Mouse (Mus musculus) liver, embryonic 13.5 days (tissue): ENCODE results near the gene Tm7sf2. TPM values are rescaled to one million over a fixed set of nuclear protein-coding genes. Genes with fewer than 3 reads are reported as not detected.
A peak's percentile ranks its signal among the peaks of the same experiment; 100 is the strongest.

Experiments
- ATAC-seq: fragments of 200-750 bp; cut with Nextera tagmentation; 2 replicates; pipeline ENCODE4 v1.8.0; 2017; ENCODE audit warnings: low read depth, mild to moderate bottlenecking, moderate number of reproducible peaks, moderate library complexity
- DNase-seq: peaks from one replicate; pipeline ENCODE4 v3.0.0; 2022
- H3K27ac ChIP-seq: fragments of 300-500 bp; sonication (generic); 2 replicates; pipeline ENCODE4 v1.5.1; 2015; ENCODE audit warnings: moderate library complexity, mild to moderate bottlenecking, inconsistent platforms
- H3K27me3 ChIP-seq: fragments of 300-500 bp; sonication (generic); 2 replicates; pipeline ENCODE4 v1.6.1; 2015; ENCODE audit warnings: mild to moderate bottlenecking, inconsistent platforms
- H3K36me3 ChIP-seq: fragments of 300-500 bp; sonication (generic); 2 replicates; pipeline ENCODE4 v1.6.1; 2015; ENCODE audit warnings: mild to moderate bottlenecking, inconsistent platforms
- H3K4me1 ChIP-seq: fragments of 300-500 bp; sonication (generic); replicated peaks from 2 replicates; pipeline ENCODE4 v1.6.1; 2015; ENCODE audit warnings: inconsistent platforms
- H3K4me2 ChIP-seq: fragments of 300-500 bp; sonication (generic); 2 replicates; pipeline ENCODE4 v1.6.1; 2015; ENCODE audit warnings: inconsistent platforms, mild to moderate bottlenecking, moderate library complexity
- H3K4me3 ChIP-seq: fragments of 300-500 bp; sonication (generic); replicated peaks from 2 replicates; pipeline ENCODE4 v1.5.1; 2015; ENCODE audit warnings: mild to moderate bottlenecking, inconsistent platforms
- H3K9ac ChIP-seq: fragments of 300-500 bp; sonication (generic); 2 replicates; pipeline ENCODE4 v1.6.1; 2015; ENCODE audit warnings: mild to moderate bottlenecking, inconsistent platforms
- H3K9me3 ChIP-seq: fragments of 300-500 bp; sonication (generic); replicated peaks from 2 replicates; pipeline ENCODE4 v1.6.1; 2016; ENCODE audit warnings: inconsistent platforms
- WGBS: fragments of 180-500 bp; shearing (Covaris S2); methylation state at CpG from one replicate; pipeline ENCODE4 v1.1.7; 2015; ENCODE audit not compliant: insufficient replicate concordance; 5-methylcytosine and 5-hydroxymethylcytosine counted together
- polyA plus RNA-seq: library from polyadenylated mRNA; unstranded; fragments of >200 nt; fragmentation: Nextera tagmentation; extraction: Ambion mirVana; gene quantifications from 2 replicates; pipeline ENCODE4 v1.2.1, GENCODE M21; 2015

Gene Tm7sf2
- polyA plus RNA-seq, 1 experiment from 2014 or later: 30.6 TPM

GRCm38 (mm10) chr19:6040002-6040401, 28.2 kb downstream of the Tm7sf2 start:
- Histone ChIP-seq H3K36me3 (no peaks in the 10 kb centered on the region), H3K4me1 (peaks cover 21% of the 10 kb centered on the region), H3K4me2 (no peak overlapping the region), H3K27me3 (no peaks in the 10 kb centered on the region), H3K27ac (no peak overlapping the region), H3K9ac (no peak overlapping the region), H3K4me3 (no peak overlapping the region), H3K9me3 (no peaks in the 10 kb centered on the region)
- no peak for DNase-seq
- no peak for ATAC-seq

DNA sequence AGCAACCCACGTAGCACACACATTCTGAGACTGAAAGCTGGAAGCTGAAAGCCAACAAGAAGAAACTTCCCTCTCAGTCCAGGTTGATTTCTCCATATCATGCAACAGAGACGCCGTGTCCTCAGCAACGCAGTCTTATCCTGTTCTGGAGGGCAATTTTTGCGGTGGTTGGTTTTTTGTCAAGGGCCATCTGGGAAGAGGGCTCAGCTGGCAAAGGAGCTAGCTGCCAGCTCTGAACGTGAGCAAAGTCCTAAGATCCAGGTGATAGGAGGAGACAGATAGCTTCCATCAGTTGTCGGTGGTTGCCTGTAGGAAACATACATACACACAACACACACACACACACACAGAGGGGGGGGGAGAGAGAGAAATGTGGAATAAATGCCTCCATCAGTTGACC, 29.8 kb downstream of the Tm7sf2 start:
- ATAC-seq (no peak), DNase-seq (no peak)
- Histone ChIP-seq H3K9me3 (no peaks in the 10 kb centered on the region), H3K4me1 (peaks cover 15% of the 10 kb centered on the region; the same call in 1 of the 2 replicates), H3K27me3 (no peaks in the 10 kb centered on the region), H3K9ac (no peak overlapping the region), H3K4me2 (no peak overlapping the region), H3K27ac (no peak overlapping the region), H3K4me3 (no peak overlapping the region), H3K36me3 (no peaks in the 10 kb centered on the region)
- WGBS: 67% methylated on average over 7 of the region's 7 CpGs

- Histone ChIP-seq H3K4me2 (no peak overlapping the region), H3K9ac (no peak overlapping the region), H3K9me3 (no peaks in the 10 kb centered on the region), H3K4me1 (peaks cover 15% of the 10 kb centered on the region; the same call in 1 of the 2 replicates), H3K27ac (no peak overlapping the region), H3K36me3 (no peaks in the 10 kb centered on the region), H3K4me3 (no peak overlapping the region), H3K27me3 (no peaks in the 10 kb centered on the region)
- no peak for ATAC-seq
- DNase-seq: no peak
Observed at GRCm38 (mm10) chr19:6037695-6038094, 30.5 kb downstream of the Tm7sf2 start.

DNA sequence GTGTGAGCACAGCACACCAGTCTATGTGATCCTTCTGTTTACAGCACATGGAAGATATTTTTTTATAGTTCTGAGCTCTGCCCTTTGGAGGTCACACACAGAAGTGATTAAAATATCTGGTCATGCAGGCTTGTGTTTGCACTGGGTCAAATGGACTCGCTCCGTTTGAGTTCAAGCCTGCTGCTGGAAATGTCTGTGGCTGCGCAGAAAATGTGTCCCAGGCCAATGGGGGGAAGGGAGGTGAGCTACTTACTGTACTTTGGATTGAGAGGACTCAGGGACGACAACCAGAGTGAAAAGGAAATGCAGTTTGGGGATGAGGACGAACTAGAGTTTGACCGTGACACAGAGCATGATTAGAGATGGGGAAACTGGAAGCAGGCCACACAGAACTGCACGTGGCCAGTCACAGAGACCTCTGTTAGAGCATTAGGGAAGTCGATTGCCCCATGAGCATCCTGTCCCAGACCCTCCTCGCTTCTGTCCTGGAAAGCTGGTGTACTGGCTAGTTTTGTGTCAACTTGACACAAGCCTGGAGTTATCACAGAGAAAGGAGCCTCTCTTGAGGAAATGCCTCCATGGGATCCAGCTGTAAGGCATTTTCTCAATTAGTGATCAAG, 32.1 kb downstream of the Tm7sf2 start:
- ATAC-seq (no peak), DNase-seq (no peak)
- H3K36me3 ChIP-seq: no peaks in the 10 kb centered on the region
- H3K9ac ChIP-seq: no peak overlapping the region
- H3K27ac ChIP-seq: no peak overlapping the region
- H3K27me3 ChIP-seq: 0 out of 2 replicates have a peak, but pooled peaks cover 3% of the 10 kb centered on the region
- no peaks in the 10 kb centered on the region for H3K9me3 ChIP-seq
- peaks cover 16% of the 10 kb centered on the region; the same call in 1 of the 2 replicates for H3K4me1 ChIP-seq
- no peak overlapping the region for H3K4me2 ChIP-seq
- 47% methylated on average over 9 of the region's 9 CpGs for WGBS
- H3K4me3 ChIP-seq: no peak overlapping the region

- Histone ChIP-seq H3K9ac (no peak overlapping the region), H3K27ac (no peak overlapping the region), H3K4me1 (peaks cover 16% of the 10 kb centered on the region), H3K27me3 (peaks cover 6% of the 10 kb centered on the region; the same call in 1 of the 2 replicates), H3K36me3 (no peaks in the 10 kb centered on the region), H3K4me2 (no peak overlapping the region), H3K9me3 (no peaks in the 10 kb centered on the region), H3K4me3 (no peak overlapping the region)
- WGBS: 48% methylated on average over 14 of the region's 14 CpGs
- DNase-seq: no peak
- ATAC-seq: no peak
Observed at GRCm38 (mm10) chr19:6030520-6031280, 37.5 kb downstream of the Tm7sf2 start.

GRCm38 (mm10) chr19:6029426-6029825, 38.7 kb downstream of the Tm7sf2 start:
- DNase-seq (no peak), ATAC-seq (no peak)
- WGBS: 69% methylated on average over 9 of the region's 9 CpGs
- Histone ChIP-seq H3K4me3 (no peak overlapping the region), H3K9ac (no peak overlapping the region), H3K36me3 (no peaks in the 10 kb centered on the region), H3K27ac (no peak overlapping the region), H3K9me3 (no peaks in the 10 kb centered on the region), H3K27me3 (peaks cover 6% of the 10 kb centered on the region; the same call in 1 of the 2 replicates), H3K4me2 (no peak overlapping the region), H3K4me1 (peaks cover 13% of the 10 kb centered on the region)

DNA sequence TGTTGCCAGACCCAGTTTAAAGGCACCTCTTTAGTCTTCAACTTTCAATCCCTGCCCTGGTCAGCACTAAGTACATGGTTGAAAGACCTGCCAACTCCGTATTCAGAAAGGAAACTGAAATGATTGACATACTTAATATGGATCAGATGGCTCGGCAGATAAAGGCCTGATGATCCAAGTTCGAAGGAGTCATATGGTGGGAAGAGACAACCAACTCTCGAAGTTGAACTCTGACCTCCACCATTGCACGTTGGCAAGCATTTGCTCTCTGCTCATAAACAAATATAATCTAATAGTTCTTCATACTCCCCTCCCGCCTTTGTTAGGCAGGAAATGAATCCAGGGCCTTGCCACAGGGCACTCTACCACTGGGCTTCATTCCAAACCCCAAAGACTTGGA, 39.2 kb downstream of the Tm7sf2 start:
- peaks cover 13% of the 10 kb centered on the region for H3K4me1 ChIP-seq
- DNase-seq (no peak), ATAC-seq (no peak)
- no peaks in the 10 kb centered on the region for H3K9me3 ChIP-seq
- no peak overlapping the region for H3K27ac ChIP-seq
- no peak overlapping the region for H3K4me2 ChIP-seq
- WGBS: 64% methylated on average over 6 of the region's 6 CpGs
- H3K9ac ChIP-seq: no peak overlapping the region
- no peaks in the 10 kb centered on the region for H3K36me3 ChIP-seq
- peaks cover 6% of the 10 kb centered on the region; the same call in 1 of the 2 replicates for H3K27me3 ChIP-seq
- H3K4me3 ChIP-seq: no peak overlapping the region

DNA sequence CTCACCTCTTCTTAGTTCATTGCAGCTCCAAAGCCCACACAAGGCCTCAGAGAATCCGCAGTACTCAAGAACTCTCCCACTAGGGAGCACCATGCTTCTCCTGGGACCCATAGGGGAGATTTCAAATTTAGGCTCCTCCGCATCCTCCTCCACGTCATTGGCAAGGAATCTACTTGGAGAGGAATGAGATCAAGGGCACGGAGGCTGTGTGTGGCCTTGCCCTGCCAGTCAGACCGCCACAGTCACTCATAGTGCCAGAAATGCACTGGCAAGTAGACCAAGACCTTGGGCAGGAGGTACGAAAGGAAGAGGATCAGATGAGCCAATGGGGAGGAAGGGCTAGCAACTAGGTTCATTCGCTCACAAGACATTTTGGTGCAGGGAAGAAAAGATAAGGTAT, 44.2 kb downstream of the Tm7sf2 start:
- no peaks in the 10 kb centered on the region; the same call in 1 of the 2 replicates for H3K27me3 ChIP-seq
- ATAC-seq (no peak), DNase-seq (no peak)
- H3K9ac ChIP-seq: no peak overlapping the region
- H3K27ac ChIP-seq: no peak overlapping the region
- peaks cover 11% of the 10 kb centered on the region for H3K4me1 ChIP-seq
- 65% methylated on average over 7 of the region's 7 CpGs for WGBS
- no peaks in the 10 kb centered on the region for H3K36me3 ChIP-seq
- H3K4me3 ChIP-seq: no peak overlapping the region
- no peaks in the 10 kb centered on the region for H3K9me3 ChIP-seq
- no peak overlapping the region for H3K4me2 ChIP-seq

GRCm38 (mm10) chr19:6023059-6023458, 45.1 kb downstream of the Tm7sf2 start:
- H3K4me2 ChIP-seq: no peak overlapping the region
- H3K36me3 ChIP-seq: no peaks in the 10 kb centered on the region
- DNase-seq (no peak), ATAC-seq (no peak)
- WGBS: 70% methylated on average over 8 of the region's 8 CpGs
- H3K27me3 ChIP-seq: no peaks in the 10 kb centered on the region; the same call in 1 of the 2 replicates
- peaks cover 20% of the 10 kb centered on the region for H3K4me1 ChIP-seq
- H3K9ac ChIP-seq: no peak overlapping the region
- no peak overlapping the region for H3K4me3 ChIP-seq
- no peak overlapping the region for H3K27ac ChIP-seq
- H3K9me3 ChIP-seq: no peaks in the 10 kb centered on the region

DNA sequence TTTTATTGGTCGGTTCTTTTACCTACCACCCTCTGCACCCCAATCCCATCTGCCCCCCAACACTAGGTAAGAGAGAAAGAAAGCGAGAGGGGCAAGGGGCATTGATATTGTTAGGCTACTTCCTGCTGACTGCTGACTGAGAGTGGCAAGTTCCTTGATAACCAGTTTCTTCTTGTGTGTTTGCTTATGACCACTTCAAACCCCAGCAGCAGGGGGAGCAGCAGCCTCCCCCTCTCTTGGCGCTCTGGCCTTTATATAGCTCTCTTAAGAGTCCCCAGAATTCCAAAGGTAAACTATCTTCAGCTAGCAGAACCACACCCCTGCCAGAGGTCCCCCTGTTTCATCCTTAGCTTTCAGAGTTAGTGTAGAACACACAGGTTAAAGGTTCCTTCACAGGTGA, 47.9 kb downstream of the Tm7sf2 start:
- Histone ChIP-seq H3K4me2 (no peak overlapping the region), H3K4me3 (no peak overlapping the region), H3K9ac (no peak overlapping the region; the same call in 1 of the 2 replicates), H3K27me3 (no peaks in the 10 kb centered on the region), H3K4me1 (peaks cover 48% of the 10 kb centered on the region), H3K36me3 (no peaks in the 10 kb centered on the region), H3K9me3 (no peaks in the 10 kb centered on the region), H3K27ac (no peak overlapping the region)
- no peak for ATAC-seq
- WGBS: 38% methylated on average over 3 of the region's 3 CpGs
- DNase-seq: no peak

DNA sequence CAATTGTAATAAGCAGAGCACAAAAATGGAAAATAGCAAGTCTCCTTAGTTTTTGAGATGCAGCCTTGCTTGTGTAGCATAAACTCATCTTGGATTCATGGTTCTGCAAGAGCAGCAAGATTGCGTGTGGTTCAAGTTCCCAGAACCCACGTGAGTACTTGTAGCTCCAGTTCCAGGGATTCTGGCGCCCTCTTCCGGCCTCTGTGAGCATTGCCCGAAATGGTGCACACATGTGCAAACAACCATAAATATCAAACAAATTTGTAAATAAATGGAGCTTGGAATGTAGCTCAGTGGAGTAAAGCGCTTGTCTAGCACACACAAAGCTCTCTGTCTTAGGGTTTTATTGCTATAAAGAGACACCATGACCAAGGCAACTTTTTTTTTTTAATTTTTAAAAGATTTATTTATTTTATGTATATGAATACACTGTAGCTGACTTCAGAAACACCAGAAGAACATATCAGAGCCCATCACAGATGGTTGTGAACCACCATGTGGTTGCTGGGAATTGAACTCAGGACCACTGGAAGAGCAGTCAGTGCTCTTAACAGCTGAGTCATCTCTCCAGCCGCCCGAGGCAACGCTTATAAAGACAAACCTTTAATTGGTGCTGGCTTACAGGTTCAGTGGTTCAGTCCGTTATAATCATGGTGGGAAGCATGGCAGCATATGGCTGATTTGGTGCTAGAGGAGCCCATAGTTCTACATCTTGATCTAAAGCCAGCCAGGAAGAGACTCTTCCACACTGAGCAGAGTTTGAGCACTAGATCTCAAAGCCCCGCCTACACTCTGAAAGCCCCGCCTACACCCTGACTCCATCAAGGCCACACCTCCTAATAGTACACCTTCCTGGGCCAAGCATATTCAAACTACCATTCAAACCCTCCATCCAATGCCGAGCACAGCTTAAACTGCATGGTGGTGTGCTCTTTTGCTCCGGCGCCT, 49.8 kb downstream of the Tm7sf2 start:
- 18% methylated on average over 15 of the region's 15 CpGs for WGBS
- Histone ChIP-seq H3K4me2 (peak overlapping the region; percentile 52), H3K27me3 (no peaks in the 10 kb centered on the region), H3K36me3 (peaks cover 8% of the 10 kb centered on the region), H3K9me3 (no peaks in the 10 kb centered on the region), H3K9ac (peak overlapping the region; percentile 44; the same call in 1 of the 2 replicates), H3K27ac (peak overlapping the region; percentile 75), H3K4me3 (peak overlapping the region; percentile 39), H3K4me1 (peaks cover 63% of the 10 kb centered on the region)
- DNase-seq (peak; percentile 82), ATAC-seq (peak; percentile 37; the same call in 1 of the 2 replicates)
